Mouse (Mus musculus) layer of hippocampus, postnatal 25 days (tissue): ENCODE measurements around the gene Ggt1. TPM values are rescaled to one million over a fixed set of nuclear protein-coding genes. Genes with fewer than 3 reads are reported as not detected.

Experiments used
- DNase-seq, 2 experiments: peaks; one replicate each; pipeline ENCODE4 v3.0.0; 2022; ENCODE audit warnings: mixed read lengths in 2 of 2, low spot score in 1 of 2; ENCODE audit errors: extremely low spot score in 1 of 2
- total RNA-seq, 2 experiments: library from RNA; stranded (reverse); gene quantifications; 2 replicates each; pipeline ENCODE4 v1.2.3; 2021

The Ggt1 gene
- total RNA-seq, 2 experiments from 2014 or later = 3.4 to 3.5 TPM

DNA sequence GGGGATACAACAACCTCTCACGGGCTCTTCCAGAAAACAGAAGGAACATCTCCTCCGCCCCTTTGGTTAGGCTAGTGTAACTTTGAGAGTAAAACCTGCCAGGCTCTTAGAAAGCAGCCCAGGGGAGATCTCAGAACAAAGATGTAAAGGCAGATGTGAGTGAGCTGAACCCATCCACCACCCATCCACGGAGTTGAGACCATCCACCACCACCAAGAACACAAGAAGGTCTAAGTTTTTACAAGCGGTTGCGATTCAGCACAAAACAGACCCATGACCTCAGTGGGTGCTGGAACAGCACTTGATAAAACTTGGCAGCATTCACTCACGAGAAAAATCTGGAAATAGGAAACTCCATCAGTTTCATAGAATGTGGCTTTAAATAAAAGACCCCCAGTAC lies 64.5 kb downstream of the Ggt1 start:
- no peak for DNase-seq

GRCm38 (mm10) chr10:75626991-75627390 lies 65.6 kb downstream of the Ggt1 start:
- DNase-seq = no peak

DNA sequence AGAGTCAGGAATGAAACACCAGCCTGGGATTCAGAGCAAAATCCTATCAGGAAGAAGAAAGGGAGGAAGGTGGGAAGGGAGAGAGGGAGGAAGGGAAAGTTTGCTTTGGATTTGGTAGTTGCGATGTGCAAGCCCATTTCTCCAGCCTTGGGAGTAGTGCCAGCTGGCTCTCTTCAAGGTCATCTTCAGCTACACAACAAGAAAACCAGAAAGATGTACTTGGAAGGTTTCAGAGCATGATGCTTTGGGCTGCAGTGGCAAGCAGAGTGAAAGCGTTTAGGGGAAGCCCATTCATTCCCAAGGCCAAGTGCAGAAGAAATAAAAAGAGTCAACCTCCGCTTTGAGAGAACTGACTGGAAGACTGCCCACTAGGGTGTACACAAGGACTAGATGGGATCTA lies 66.1 kb downstream of the Ggt1 start:
- no peak for DNase-seq

DNA sequence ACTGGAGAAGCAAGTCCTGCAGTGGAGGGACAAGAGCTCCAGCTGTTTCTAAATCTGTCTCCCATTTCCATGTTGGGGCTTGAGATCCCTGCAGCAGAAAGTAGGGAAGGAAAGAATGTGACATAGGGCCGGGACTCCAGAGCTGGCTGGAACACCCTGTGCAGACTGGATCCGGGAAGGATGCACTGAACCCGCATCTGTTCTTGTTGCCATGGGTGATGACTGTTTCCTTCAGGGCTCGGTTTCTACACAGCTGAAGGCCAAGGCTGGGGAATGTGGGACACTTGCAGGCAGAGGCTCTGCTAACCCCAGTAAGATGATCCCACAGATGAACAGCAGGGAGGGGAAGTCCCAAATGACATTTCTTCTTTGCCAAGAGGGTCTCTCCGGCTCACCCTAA lies 71.2 kb downstream of the Ggt1 start:
- DNase-seq = no peak

GRCm38 (mm10) chr10:75633048-75633447 lies 71.6 kb downstream of the Ggt1 start:
- DNase-seq = no peak

GRCm38 (mm10) chr10:75633576-75634139 lies 72.3 kb downstream of the Ggt1 start:
- no peak for DNase-seq

DNA sequence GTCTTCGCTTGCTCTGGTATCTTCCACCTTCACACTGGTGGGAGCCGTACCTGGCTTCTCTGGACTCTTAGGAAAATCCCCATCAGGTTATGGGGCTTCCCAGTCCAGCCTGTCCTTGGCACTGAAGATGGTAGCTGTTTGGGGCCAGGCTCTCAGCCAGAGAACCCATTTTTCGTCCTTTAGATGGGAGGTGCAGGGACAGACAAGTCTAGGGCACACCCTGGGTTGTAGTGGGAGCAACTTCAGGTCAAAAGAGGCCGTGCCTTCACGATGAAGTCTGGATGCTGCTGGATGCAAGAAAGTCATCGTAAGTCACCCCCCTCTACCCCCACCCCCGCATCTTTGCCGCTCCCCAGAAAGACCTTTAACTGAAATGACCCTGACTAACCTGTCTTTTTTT lies 73.2 kb downstream of the Ggt1 start:
- no peak for DNase-seq

DNA sequence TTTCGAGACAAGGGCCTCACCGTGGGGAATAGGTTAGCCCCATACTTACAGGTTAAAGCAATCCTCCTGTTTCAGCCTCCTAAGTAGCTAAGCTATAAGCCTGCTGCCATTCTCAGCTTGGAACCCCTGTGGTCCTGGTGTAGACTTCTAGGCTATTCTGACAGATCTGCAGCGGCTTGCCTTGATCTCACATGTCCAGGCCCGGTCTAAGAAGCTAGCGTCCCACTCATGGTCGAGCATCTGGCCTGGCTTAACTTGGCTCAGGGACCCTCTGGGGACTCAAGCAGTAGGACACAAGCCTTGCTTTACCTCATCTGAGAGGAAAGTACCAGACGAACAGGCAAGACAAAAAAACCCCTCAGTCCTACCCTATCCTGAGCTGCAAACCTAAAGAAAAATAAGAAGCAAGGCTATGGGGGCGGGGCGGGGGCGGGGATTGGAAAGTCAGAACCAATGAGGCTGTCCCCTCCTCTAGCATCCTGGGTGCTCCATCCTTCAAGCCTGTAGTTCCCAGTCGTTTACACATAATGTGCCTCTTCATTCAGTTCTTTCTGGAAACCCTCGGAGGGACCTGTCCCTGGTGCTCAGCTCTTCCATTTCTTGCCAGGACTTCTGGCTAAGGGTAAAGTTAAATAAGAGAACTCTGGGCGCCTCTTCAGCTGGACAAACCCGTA lies 73.8 kb downstream of the Ggt1 start:
- DNase-seq = no peak

GRCm38 (mm10) chr10:75635693-75636055 lies 74.3 kb downstream of the Ggt1 start:
- peak; percentile 82 to 97 for DNase-seq

Other genes starting within 250 kb of the Ggt1 start
- gene Adora2a, start 244.7 kb upstream of the Ggt1 start, total RNA-seq = 1 to 10 TPM; 2.5 to 3.7 TPM
- gene Upb1, start 160.5 kb upstream of the Ggt1 start, total RNA-seq = under 1 TPM; 0.10 to 0.54 TPM
- 10 to 100 TPM; 70.6 to 77.7 TPM for gene Snrpd3, start 44.1 kb upstream of the Ggt1 start, total RNA-seq
- gene Gucd1, start 43.6 kb upstream of the Ggt1 start, total RNA-seq = 10 to 100 TPM; 16.3 to 19.5 TPM
- 10 to 100 TPM in 1 of 2 experiments, 1 to 10 TPM in 1; 9.7 to 10.7 TPM for gene Lrrc75b, start 1.3 kb upstream of the Ggt1 start, total RNA-seq
- gene Ggt5, start 27.7 kb downstream of the Ggt1 start, total RNA-seq = 1 to 10 TPM; 3.3 to 3.8 TPM
- gene Susd2, start 82.4 kb downstream of the Ggt1 start, total RNA-seq = 1 to 10 TPM; 1.4 to 1.6 TPM
- 10 to 100 TPM; 60.6 to 79.2 TPM for gene Cabin1, start 202.7 kb downstream of the Ggt1 start, total RNA-seq
- 10 to 100 TPM; 40.4 to 44.5 TPM for gene Ddt, start 211.8 kb downstream of the Ggt1 start, total RNA-seq
- gene Gm20441, start 219.3 kb downstream of the Ggt1 start, total RNA-seq = not detected
- 1 to 10 TPM; 1.7 to 1.8 TPM for gene Gstt3, start 219.8 kb downstream of the Ggt1 start, total RNA-seq
- gene Gstt1, start 237.0 kb downstream of the Ggt1 start, total RNA-seq = 1 to 10 TPM; 3.9 to 6.5 TPM